Mouse (Mus musculus): Measurements from ENCODE around the gene C1ql1.

Gene C1ql1

DNA sequence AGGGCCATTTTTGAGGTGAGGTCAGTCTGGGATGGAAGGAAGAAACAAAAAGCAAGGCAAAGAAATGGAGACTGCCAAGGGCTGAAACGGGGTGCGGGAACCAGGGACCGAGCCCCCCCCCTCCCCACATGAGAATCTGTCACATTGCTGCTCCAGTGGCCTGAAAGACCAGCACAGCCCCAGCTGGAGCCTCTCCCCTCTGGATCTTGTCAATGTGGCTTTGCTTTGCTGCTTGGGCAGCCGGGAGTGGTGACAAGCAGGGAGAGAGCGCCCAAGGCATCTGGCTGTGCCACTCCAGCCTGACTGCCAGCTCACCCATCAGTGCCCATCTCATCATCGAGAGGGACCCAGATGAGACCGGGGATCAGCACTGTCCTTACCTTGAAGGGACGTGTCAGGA, 11.2 kb upstream of the C1ql1 start:
- DNase-seq = no peak

DNA sequence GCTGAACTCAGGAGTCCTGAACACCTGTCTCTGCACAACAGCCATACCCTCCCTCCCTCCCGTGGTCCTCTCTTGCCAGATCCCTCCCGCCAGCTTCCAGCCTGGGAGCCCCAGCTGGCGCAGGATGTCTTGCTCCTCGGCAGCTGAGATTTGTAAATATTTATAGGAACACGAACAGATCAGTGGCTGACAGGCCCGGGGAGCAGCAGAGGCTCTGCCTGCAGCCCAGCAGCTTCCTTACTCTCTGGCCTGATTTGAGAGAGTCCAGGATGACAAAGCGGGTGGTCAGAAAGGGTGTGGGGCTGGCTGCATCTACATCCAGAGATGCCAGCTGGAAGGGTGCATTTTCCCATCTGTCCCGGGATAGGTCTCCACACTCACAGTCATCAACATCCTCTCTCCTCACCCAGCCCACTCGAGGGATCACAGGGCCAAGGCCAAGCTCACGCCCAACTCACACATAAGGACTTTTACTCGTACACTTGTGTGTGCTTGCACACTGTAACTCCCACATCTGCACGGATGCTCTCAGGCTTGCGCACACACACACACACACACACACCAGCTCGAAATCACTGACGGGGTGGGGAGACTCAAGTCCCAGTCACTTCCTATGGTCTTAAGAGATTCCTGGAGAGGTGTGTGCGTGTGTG, 10.6 kb upstream of the C1ql1 start:
- no peak for DNase-seq

DNA sequence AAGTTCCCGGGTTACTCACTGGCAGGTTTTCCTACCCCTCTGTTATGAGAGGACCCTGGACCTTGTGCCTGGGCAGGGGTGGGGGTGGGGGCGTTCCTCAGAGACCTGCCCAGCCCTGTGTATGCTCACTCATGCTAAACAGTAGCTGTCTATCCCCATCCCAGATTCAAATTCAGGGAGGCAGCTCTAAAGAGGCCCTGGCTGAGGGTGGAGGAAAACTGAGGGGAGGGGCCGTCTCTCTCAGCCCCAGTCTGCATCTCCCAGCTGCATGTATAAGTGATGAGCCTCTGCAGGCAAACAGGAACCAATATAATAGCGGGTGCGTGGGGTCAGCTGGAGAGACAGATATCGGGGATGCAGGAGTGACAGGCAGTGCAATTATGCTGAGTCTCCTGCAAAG, 6.4 kb upstream of the C1ql1 start:
- DNase-seq = no peak

DNA sequence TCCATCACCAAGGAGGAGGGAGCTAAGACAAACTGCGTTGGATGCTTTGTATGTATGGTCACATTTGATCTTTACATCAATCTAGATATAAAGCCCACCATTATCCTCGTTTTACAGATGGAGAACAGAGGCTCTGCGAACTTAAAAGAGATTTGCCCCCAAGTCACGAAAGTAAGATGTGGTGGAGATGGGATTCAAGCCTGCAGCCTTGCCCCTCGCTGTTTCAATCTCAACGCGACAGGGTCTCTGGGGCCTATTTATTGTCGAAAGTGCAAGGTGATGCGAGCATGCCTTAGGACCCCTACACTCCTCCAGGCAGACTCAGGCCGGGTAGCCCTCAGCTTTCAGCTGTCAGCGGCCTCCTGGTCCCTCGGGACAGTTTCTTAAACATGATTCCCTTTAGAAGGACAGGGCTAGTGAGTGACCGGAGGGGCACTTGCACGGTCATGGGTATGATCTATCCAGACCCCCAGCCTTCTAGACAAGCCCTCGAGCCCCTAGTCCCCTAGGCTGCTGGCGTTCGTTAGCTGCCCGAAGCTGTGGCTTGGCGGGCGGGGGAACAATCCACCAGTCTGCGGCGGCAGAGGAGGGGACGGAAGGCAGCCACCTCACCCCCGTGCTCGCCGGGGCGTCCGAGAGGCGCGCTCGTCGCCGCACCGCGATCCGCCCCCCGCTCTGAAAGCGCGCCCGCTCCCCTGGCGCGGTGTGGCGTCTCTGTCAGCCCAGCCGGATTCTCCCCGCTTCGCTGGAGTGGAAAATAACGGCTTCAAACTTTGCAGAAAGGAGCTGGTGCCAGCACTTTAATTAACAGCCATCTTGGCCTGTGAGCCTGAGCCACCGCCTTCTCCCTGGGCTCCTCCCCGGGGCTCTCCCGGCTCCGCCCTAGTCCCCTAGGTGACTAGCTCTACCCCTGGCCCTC, 1.8 kb upstream of the C1ql1 start:
- peak; percentile 7 to 15 for DNase-seq

DNA sequence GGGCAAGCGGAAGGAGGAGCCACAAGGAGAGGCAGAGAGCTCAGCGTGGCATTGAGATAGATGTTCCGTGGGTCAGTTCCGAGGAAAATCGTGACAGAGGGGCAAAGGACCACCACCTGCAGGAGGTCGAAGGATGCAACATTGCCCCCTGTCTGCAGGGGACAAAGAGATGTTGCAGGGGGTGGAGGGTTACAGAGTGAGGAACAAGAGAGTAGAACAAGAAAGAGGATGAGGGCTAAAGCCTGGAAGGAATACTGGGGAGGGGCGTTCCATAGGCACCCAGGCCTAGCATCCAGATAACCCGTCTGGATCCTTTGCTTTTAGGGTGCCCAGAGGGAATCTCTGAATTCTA, 480 bp upstream of the C1ql1 start:
- DNase-seq = no peak

DNA sequence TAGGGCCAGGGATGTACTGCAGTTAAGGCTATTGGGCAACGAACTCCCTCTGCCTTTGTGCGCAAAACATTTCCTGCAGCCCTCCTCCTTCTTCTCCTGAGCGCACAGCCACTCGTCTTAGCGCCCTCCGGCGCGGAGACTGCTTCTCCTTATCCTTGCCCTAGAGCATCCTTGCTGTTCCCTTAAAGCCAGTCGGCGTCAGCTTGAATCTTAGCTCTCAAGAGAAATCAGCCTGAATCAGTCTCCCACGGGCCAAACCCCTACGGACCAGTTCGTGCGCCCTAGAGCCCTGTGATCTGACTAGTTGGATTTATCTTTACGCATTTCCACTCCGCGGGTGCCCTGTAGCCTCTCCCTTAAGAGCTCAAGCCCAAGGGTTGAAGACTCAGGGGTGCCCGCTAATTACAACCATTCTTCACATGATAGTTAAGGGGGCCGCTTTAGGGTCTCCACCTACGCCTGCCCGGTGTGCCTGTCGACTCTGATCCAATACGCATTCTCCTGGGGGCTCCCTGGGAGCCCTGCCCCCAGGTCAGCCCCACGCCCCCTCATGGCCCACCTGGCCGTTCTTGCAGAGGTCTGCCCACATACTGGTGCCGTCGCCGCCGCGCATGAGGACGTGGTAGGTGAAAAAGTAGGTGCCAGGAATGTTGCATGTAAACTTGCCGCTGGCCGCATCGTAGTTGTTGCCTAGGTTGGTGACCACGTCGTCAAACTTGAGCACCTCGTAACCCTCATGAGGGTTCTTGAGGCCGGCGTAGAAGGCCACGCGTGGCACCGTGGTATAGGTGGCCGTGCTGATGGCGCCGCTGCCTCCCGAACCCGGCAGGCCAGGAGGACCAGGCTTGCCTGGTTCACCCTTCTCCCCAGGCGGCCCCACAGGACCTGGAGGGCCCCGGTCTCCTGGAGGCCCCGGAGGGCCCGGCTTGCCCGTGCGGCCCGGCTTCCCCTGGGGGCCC, 903 bp downstream of the C1ql1 start:
- peak in 1 of 2 experiments; percentile 9 for DNase-seq

DNA sequence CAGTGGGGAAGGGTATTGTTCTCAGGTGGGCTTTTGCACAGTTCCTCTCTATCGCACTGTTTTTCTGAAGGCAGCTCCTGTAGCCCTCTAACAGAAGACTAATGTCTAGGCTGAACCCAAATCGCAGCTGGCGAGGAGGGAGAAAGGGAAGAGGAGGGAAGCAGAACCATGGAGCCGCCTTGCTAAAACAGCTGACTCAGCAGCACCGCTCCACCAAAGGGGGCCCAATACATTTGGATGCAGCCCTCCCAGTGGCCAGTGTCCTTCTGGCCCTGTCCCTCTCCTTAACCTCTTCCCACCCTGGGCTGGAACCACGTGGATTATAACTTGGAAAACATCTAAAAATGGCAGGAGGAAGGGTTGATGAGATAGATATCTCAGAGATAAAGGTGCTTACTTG, 5.3 kb downstream of the C1ql1 start:
- no peak for DNase-seq

DNA sequence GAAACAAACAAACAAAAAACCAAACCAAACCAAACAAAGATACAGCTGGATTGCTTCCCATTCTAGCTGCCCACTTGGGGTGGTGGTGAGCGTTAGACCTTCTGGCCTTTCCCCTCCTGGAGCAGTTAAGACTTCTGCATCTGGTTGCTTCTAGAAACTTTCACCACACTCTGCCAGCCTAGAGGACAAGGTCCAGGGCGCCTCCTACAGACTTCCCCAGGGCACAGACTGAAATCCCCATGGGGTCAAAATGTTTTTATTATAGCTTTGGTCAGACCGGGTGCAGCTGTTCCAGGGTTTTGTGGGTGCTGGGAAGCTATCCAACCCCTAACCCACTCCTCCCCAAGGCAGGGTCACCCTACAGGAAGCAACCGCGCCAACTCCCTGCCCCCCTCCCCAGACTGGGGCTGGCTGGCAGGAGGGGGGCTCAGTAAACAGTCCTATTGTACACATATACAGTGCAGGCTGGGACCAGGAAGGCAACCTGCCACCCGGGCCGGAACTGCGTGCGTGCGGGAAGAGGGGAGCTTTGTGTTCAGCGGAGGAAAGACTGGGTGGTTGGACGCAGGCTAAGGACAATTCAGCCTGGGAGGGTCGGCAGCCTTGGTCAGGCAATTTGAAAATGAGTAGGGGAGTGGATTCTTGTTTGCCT, 7.3 kb downstream of the C1ql1 start:
- no peak for DNase-seq

DNA sequence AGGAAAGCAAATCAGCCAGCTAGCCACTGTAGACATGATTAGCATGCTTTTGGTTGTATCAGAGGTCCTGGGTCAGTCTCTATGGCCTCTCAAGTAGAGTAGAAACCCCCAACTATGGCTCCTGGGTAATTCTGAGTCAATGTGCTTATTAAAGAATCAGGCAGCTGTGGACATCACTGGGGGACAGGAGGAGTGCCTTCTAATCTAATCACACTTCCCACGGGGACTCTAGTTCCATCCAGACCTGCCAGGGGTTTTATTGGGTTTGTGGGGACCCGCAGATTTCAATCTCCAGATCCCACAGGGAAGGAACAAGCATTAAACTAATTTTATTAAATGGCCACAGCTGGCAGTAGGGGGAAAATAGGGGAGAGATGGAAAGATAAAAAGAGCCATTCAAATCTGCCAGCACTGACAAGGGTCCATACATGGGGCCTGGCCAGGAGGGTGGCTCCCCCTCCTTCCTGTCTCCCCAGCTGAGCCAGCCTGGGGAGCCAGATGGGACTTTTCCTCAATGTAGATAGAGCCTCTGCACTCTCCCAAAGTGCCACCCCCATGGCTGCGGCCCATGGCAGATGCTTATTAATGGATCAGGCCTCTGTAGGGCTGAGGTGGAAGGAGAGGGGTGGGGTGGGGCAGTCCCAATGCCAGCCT, 8.8 kb downstream of the C1ql1 start:
- no peak for DNase-seq

DNA sequence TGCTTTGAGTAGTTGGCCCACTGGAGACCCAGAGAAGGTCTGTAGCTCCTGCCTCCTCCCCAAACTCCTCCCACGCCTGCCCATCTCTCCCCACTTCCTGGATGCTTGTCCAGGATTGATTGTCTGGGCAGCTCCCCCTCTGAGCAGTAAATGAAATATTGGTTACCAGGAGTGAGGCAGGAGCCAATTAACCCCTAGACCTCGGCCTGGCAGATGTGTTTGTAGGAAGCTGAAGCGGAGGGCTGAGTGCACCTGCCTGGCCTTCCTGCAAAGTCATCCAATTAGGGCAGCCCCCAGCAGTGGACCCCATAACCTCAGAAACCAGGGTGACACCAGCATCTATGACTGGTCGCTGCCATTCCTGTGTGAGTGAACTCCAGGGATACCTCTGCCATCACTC, 10.2 kb downstream of the C1ql1 start:
- DNase-seq = no peak

DNA sequence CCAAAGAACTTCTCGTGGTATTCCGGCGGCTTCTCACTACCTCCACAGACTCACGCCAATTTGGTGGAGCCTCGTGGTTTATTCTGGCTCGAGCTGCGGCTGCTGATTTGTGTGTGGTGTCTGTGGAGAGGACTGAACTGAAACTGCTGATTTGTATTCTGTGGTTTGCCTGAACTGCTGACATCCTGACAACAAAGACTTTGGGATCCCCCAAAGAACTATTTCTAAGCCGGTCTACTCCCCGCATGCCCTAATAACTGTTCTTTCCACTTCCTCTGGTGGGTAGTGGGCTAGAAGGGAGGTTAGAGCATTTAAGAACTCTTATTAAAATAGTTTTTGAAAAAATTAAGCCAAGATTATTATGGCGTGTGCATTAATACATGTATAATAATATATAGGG, 15.8 kb downstream of the C1ql1 start:
- no peak for DNase-seq

DNA sequence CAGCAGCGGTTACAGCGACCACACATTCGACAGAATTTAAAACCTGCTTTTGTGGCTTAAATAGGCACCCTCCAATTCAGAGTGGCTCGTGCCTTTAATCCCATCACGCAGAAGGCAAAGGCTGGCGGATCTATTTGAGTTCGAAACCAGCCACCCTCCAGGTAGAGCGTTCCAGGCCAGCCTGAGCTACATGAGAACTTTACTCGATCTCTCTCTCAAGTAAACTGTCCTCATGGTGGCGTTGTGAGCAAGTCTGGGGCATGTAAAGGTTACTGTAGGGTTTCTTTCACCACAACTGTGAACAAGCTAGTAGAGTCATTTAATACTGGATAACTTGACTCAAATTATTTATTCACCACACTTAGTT, 21.2 kb downstream of the C1ql1 start:
- DNase-seq = no peak

DNA sequence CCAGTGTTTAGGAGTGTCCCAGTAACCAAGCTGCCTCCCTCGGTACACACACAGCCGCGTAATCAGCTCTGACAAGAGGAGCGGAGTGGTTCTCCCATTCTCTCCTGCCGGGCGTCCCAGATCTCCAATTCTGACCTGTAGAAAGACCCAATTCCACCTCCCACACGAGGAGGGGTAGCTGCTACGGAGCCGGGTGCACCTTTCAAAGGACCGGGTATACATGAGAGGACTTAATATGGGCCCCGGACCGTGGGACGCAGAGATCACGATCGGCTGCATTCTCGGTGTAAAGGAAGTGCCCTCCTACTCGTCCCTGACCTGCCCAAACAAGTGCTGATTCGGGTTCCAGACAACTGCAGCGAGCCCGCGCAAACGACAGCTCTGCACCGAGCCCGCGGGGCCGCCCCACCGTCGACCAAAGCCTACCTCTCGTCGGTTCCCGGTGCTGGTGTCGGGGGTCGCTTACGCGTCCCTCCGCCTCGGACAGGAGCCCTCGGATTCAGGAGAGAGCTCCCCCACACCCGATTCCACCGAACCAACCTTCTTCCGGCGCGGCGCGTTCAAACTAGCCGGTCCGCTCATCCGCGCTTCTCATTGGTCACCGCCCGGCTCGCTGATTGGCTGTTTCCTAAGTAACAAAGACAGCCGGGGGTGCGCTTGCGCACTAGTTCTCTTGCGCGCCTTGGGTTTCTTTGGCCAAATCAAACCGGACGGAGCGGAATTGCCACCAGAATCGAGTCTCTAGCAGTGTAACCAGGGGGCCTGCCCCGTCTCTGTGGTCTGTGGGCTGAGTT, 21.7 kb downstream of the C1ql1 start, which contains the start of gene Kif18b:
Gene Kif18b, minus strand, starts transcription at position 568 of the 794 bp plus-strand sequence.
- DNase-seq = peak; percentile 91 to 93

DNA sequence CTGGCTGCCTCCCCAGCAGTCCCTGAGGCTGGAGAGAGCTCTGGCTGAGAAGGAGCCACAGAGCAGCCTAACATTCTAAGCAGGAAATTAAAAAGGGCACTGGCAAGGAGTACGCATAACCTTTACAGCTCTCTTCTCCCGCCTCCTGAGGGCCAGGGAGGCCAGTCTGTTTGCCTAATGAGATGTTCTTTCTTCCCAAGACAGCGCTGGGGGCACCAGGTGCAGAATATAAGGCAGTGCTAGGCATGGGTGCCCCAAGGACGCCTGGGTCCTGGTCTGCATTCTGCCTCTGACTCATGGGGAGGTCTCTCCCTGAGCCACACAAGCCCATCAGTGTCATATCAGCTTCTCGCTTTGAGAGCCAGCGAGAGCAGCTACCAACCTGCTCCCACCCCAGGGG, 25.0 kb downstream of the C1ql1 start:
- DNase-seq = no peak

DNA sequence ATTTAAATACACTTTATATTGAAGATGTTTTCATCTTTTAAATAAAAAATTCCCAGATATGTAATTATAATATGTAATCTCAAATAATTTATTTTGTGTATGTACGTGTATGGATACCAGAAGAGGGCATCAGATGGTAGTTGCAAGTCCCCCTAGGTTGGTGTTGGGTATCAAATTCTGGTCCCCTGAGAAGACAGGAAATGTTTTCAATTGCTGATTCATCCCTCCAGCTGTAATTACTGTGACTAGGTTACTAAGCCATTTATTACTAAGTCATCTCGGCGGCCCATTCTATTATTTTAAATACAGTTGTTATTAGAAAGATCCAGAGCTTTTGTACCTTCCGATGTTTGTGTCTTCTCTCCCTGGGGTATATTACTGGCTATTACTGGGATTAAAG, 28.4 kb downstream of the C1ql1 start:
- no peak for DNase-seq

DNA sequence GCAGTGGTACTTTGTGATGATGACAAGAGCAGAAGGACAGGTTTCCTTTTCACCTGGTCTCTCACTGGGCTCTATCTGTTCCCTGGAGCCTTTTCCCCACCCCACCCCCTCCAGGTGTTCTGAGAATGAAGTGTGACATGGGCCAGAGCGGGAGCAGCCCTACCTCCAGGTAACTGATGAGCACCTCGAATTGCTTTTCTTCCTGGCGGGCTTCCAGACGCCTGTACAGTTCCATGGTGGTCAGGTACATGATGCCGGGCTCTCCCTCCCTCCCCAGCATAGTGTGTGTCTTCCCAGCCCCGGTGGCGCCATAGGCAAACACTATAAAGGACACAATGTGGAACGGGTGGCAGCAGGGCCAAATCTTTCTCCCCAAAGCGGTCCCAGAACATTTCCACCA, 31.1 kb downstream of the C1ql1 start:
- no peak for DNase-seq

DNA sequence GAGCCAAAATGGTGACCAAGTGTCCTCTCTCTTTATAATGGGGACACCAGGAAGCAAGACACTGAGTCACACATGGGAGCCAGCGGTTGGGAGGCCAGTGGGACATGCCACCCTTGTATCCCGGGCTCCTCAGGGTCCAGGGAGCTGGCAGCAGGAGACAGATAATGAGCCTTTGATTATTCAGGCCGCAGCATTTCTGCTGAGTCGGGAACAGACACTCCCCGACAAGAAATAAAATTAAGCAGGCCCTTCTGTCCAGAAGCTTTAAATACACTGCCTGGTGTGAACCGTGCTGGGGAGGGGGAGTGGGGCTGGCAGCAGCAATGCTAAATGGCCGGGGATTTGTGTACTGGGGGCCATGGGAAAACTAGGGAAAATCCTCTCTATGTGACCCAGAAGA, 35.1 kb downstream of the C1ql1 start:
- DNase-seq = no peak

DNA sequence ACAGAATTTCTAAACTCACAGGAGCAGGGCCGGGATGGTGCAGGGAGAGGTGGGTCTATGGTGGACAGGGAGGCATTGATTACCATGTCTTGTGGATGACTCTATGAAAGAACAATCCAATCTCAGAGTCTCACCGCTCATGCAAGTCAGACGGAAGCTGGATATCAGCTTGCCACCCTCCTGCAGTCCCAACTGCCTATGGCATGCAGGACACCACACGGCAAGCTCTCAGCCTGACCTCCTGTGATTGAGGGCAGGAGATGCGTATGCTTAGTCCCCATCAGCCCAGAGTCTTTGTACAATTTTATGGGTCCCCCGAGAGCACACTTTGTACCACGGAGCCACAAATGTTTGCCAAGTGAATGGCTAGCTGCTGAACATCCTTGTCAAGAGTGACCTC, 42.8 kb downstream of the C1ql1 start:
- DNase-seq = no peak

DNA sequence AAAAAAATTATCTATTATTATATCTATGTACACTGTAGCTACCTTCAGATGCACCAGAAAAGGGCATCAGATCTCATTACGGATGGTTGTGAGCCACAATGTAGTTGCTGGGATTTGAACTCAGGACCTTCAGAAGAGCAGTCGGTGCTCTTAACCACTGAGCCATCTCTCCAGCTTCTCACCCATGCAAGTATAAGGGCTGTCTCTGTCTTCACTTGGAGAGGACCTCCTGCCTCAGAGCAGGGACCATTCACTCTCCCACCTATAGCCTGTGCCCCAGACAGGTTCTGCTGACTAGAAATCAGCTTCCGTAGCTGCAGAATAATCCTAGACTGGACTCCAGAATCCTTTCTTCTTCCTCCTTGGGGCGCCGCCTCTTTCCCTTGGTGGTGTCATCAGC, 44.4 kb downstream of the C1ql1 start:
- DNase-seq = no peak

DNA sequence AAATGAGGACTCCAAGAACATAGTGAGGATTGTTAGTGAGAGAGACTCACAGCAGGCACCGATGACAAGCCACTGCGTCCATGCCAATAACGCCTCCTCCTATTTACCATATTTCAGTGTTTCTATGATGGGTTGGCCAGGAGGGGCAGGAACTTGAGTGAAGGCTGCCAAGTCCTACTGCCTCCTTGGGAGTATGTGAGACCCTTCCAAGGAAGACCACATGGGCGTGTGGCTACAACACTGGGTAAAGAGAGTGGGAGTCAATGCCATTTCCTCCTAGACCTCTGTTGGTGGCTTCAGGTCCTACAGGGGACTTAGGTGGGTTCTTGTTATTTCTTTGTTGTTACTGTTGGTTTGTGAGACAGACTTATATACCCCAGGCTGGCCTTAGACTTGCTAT, 45.3 kb downstream of the C1ql1 start:
- no peak for DNase-seq

DNA sequence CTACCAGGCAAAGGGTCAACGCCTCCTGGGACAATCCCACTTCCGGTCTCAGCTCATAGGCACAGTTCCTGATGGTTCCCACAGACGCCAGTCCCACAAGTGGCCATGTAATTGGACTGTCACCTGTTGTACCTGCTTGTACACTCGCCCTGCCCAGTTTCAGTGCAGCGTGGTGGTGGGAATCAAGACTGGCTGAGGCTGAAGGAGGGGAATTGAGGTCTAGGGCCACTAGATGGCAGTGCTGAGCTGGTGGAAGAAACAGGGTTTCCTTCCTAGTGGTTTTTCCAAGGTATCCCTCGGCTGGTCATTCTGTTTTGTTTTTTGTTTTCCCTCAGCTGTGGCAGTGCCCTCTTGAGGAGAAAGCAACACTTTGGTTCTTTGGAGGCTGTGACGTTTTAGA, 45.7 kb downstream of the C1ql1 start, which contains the start of gene Gfap:
Gene Gfap, minus strand, starts transcription at position 150 of the 400 bp plus-strand sequence.
- peak; percentile 41 to 52 for DNase-seq
